Mouse (Mus musculus): ENCODE results near the gene Palld. TPM values are rescaled to one million over a fixed set of nuclear protein-coding genes. Genes with fewer than 3 reads are reported as not detected.

The Palld gene
- polyA plus RNA-seq, 1 experiment = 13.4 TPM

DNA sequence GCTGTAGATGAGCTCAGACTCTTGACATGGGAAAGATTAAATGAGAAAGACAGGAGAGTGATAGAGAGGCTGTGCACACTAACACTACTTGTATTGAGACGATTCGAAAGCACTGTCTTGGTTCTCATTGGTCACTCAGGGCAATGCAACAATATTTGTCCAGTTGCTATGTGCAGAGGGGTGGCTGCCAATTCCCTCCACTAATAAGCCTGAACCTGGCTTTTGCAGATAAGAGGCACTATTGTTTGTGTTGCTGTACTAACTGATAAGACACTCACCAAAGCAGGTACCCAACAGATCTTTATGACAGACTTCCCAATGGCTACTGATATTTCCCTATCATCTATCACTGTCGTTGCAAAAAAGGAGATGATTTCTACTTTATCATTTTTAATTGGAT, 77.9 kb downstream of the Palld start:
- TF ChIP-seq CTCF (IDR thresholded peaks at IDR 0.05; ENCODE audit: extremely low read depth, insufficient read depth, insufficient read length, insufficient replicate concordance) = no peak
- TF ChIP-seq POLR2A (IDR thresholded peaks at IDR 0.05; ENCODE audit: low read depth, low read length) = no peak
- Histone ChIP-seq H3K27ac (ENCODE audit: insufficient read depth, low read length) (no peak overlapping the region), H3K27me3 (ENCODE audit: control insufficient read depth, insufficient read depth, low read length) (no peaks in the 10 kb centered on the region), H3K4me1 (ENCODE audit: control insufficient read depth, insufficient read depth, insufficient read length) (no peaks in the 10 kb centered on the region), H3K36me3 (ENCODE audit: control insufficient read depth, insufficient read depth, low read length) (no peaks in the 10 kb centered on the region), H3K4me3 (ENCODE audit: extremely low read depth, insufficient read depth, insufficient read length) (no peak overlapping the region)
- 76% methylated on average over 3 of the region's 3 CpGs for WGBS
- DNase-seq (ENCODE audit: low read depth in 1 of 2, low spot score in 2 of 2) = no peak

DNA sequence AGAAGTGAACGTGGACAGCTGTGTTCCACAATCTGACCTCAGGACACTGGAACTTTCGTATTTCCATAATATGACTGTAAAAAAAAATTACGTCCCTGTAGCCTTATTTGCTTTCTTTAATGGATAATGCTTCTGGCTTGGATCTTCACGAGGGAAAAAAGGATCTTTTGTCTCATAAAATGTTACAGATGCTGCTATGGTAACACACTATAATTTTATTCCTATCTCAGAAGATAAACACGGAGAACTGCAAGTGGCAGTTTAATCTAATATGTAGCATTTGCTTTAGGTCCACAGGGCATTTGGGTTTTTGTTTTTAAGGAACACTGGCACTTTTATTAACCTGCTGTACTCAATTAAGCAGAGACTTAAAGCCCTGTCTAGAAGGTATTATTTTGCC, 79.3 kb downstream of the Palld start:
- Histone ChIP-seq H3K36me3 (ENCODE audit: control insufficient read depth, insufficient read depth, low read length) (no peaks in the 10 kb centered on the region), H3K27ac (ENCODE audit: insufficient read depth, low read length) (no peak overlapping the region), H3K4me1 (ENCODE audit: control insufficient read depth, insufficient read depth, insufficient read length) (no peaks in the 10 kb centered on the region), H3K4me3 (ENCODE audit: extremely low read depth, insufficient read depth, insufficient read length) (no peak overlapping the region), H3K27me3 (ENCODE audit: control insufficient read depth, insufficient read depth, low read length) (no peaks in the 10 kb centered on the region)
- 82% methylated on average over 5 of the region's 5 CpGs for WGBS
- no peak for DNase-seq (ENCODE audit: low read depth in 1 of 2, low spot score in 2 of 2)
- TF ChIP-seq POLR2A (IDR thresholded peaks at IDR 0.05; ENCODE audit: low read depth, low read length) (no peak), CTCF (IDR thresholded peaks at IDR 0.05; ENCODE audit: extremely low read depth, insufficient read depth, insufficient read length, insufficient replicate concordance) (no peak)

DNA sequence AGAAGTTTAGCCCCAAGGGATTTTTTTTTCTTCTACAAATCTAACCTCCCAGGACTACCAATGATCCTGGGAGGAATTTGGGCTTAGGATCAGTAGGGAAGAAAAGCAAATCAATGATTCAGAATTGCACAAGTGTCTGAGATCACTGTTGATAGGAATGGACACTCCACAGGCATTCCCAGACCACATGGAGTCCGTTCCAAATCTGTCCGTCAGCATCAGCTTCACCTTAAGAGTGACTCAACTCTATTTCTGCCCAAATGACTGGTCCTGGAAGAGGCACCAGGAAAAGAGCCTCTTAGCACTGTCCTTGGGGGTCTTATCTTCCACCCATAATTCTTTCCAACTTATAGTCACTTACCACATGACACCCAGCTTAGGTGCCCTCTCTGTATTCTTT, 98.7 kb downstream of the Palld start:
- Histone ChIP-seq H3K36me3 (ENCODE audit: control insufficient read depth, insufficient read depth, low read length) (no peaks in the 10 kb centered on the region), H3K27me3 (ENCODE audit: control insufficient read depth, insufficient read depth, low read length) (no peaks in the 10 kb centered on the region), H3K4me1 (ENCODE audit: control insufficient read depth, insufficient read depth, insufficient read length) (no peaks in the 10 kb centered on the region), H3K4me3 (ENCODE audit: extremely low read depth, insufficient read depth, insufficient read length) (no peak overlapping the region), H3K27ac (ENCODE audit: insufficient read depth, low read length) (no peak overlapping the region)
- no peak for TF ChIP-seq POLR2A (IDR thresholded peaks at IDR 0.05; ENCODE audit: low read depth, low read length)
- TF ChIP-seq CTCF (IDR thresholded peaks at IDR 0.05; ENCODE audit: extremely low read depth, insufficient read depth, insufficient read length, insufficient replicate concordance) = no peak
- WGBS = 87% methylated on average over 2 of the region's 2 CpGs
- no peak for DNase-seq (ENCODE audit: low read depth in 1 of 2, low spot score in 2 of 2)

DNA sequence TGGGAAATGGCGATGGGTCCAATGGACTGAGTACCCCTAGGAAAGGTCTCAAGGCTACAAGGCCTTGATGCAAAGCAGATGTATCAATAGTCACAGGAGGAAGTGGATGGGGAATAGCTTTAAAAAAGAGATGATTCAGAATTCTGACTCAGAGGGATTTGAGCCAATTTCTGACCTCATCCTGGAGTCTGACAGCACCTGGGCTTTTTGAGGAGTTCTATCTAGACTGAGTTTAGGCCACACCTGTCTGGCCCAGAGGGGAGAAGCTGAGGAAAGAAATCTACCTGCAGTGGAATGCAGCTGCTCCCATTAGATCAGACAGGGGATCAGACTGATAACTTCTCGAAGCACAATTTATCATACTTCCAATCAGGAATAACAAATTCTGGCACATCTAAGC, 99.7 kb downstream of the Palld start:
- no peaks in the 10 kb centered on the region for H3K4me1 ChIP-seq (ENCODE audit: control insufficient read depth, insufficient read depth, insufficient read length)
- no peak overlapping the region for H3K27ac ChIP-seq (ENCODE audit: insufficient read depth, low read length)
- 87% methylated on average over 2 of the region's 2 CpGs for WGBS
- no peaks in the 10 kb centered on the region for H3K36me3 ChIP-seq (ENCODE audit: control insufficient read depth, insufficient read depth, low read length)
- TF ChIP-seq POLR2A (IDR thresholded peaks at IDR 0.05; ENCODE audit: low read depth, low read length) = no peak
- no peak for TF ChIP-seq CTCF (IDR thresholded peaks at IDR 0.05; ENCODE audit: extremely low read depth, insufficient read depth, insufficient read length, insufficient replicate concordance)
- H3K4me3 ChIP-seq (ENCODE audit: extremely low read depth, insufficient read depth, insufficient read length) = no peak overlapping the region
- DNase-seq (ENCODE audit: low read depth in 1 of 2, low spot score in 2 of 2) = no peak
- H3K27me3 ChIP-seq (ENCODE audit: control insufficient read depth, insufficient read depth, low read length) = no peaks in the 10 kb centered on the region

DNA sequence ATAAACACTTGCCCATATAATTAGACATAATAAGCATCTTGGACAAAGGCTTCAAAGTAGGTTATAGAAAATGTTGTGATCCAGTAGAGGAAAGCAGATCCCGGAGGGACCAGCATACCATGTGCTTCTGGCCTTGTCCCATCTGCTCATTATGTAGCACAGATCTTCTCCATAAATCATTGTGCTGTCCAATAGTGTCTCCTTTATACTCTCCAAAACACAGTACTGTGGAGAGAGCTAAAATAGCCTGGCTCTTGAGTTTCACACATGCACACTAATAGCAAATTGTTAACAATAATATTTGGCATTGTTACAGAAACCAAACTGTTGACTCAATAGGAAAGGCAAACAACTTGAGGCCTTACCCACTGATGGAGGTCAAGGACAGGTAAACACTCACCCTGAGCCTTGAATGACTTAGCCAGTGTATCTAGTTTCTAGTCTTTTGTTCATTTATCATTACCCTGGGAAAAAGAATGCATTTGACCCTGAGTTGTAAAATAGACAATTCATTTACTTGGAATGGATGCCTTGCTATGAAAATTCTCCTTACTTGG, 105.0 kb downstream of the Palld start:
- Histone ChIP-seq H3K36me3 (ENCODE audit: control insufficient read depth, insufficient read depth, low read length) (no peaks in the 10 kb centered on the region), H3K4me1 (ENCODE audit: control insufficient read depth, insufficient read depth, insufficient read length) (no peaks in the 10 kb centered on the region), H3K4me3 (ENCODE audit: extremely low read depth, insufficient read depth, insufficient read length) (no peak overlapping the region), H3K27ac (ENCODE audit: insufficient read depth, low read length) (no peak overlapping the region), H3K27me3 (ENCODE audit: control insufficient read depth, insufficient read depth, low read length) (no peaks in the 10 kb centered on the region)
- DNase-seq (ENCODE audit: low read depth in 1 of 2, low spot score in 2 of 2) = no peak
- TF ChIP-seq POLR2A (IDR thresholded peaks at IDR 0.05; ENCODE audit: low read depth, low read length) (no peak), CTCF (IDR thresholded peaks at IDR 0.05; ENCODE audit: extremely low read depth, insufficient read depth, insufficient read length, insufficient replicate concordance) (no peak)
- WGBS = 76% methylated on average over 1 of the region's 1 CpGs

DNA sequence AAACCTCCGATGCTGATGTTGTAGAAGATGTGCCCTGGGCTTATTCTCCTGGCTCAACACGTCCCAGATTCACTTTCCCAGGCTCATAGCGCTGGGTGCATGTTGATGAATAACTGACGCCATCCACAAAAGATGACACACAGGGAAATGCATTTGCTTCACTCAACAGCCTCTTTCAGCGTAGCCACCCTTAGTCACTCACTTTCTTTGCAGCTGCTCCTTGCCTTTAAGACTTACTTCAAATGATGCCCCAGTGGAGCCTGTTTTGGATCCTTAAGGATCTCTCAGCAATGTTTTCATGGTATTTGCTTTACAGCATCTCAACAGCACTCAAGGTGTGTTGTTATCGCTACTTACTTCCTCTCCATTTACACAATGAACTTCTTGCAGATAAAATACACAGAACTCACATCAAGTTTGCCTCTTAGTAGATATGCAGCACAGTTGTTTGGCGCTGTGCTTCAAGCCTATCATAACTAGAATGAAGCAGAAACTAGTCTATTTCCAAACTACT, 105.9 kb downstream of the Palld start:
- H3K27ac ChIP-seq (ENCODE audit: insufficient read depth, low read length) = no peak overlapping the region
- no peak for TF ChIP-seq POLR2A (IDR thresholded peaks at IDR 0.05; ENCODE audit: low read depth, low read length)

DNA sequence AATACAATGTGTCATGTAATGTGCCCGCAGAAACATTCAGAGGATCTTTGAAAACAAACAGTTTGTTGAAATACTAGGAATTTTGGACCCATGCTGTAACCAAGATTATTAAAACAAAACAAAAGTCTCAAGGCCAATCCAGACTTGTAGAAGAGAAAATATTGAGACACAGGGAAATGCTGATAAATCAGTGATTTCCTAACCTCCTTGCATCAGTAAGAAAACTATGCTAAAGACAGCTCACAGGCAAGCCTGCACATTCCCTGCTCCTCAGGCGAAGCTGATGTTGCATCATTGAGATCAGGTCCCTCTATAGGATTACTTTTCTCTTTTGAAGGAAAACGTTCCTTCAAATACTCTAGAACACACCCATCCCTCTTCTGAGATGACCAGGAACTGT, 112.5 kb downstream of the Palld start:
- no peak overlapping the region for H3K27ac ChIP-seq (ENCODE audit: insufficient read depth, low read length)
- no peak for TF ChIP-seq CTCF (IDR thresholded peaks at IDR 0.05; ENCODE audit: extremely low read depth, insufficient read depth, insufficient read length, insufficient replicate concordance)
- WGBS = 81% methylated on average over 3 of the region's 3 CpGs
- H3K27me3 ChIP-seq (ENCODE audit: control insufficient read depth, insufficient read depth, low read length) = no peaks in the 10 kb centered on the region
- no peak for DNase-seq (ENCODE audit: low read depth in 1 of 2, low spot score in 2 of 2)
- no peak overlapping the region for H3K4me3 ChIP-seq (ENCODE audit: extremely low read depth, insufficient read depth, insufficient read length)
- H3K36me3 ChIP-seq (ENCODE audit: control insufficient read depth, insufficient read depth, low read length) = no peaks in the 10 kb centered on the region
- no peaks in the 10 kb centered on the region for H3K4me1 ChIP-seq (ENCODE audit: control insufficient read depth, insufficient read depth, insufficient read length)

More for the DNA sequence above, 105.9 kb downstream of the Palld start:
- DNase-seq (ENCODE audit: low read depth in 1 of 2, low spot score in 2 of 2) = no peak
- H3K36me3 ChIP-seq (ENCODE audit: control insufficient read depth, insufficient read depth, low read length) = no peaks in the 10 kb centered on the region
- no peaks in the 10 kb centered on the region for H3K4me1 ChIP-seq (ENCODE audit: control insufficient read depth, insufficient read depth, insufficient read length)
- WGBS = 90% methylated on average over 7 of the region's 7 CpGs
- H3K4me3 ChIP-seq (ENCODE audit: extremely low read depth, insufficient read depth, insufficient read length) = no peak overlapping the region
- no peaks in the 10 kb centered on the region for H3K27me3 ChIP-seq (ENCODE audit: control insufficient read depth, insufficient read depth, low read length)

Data from spleen, adult 2 months (tissue).